Mouse (Mus musculus): Measurements from ENCODE around the gene Mtr. TPM values are rescaled to one million over a fixed set of nuclear protein-coding genes. Genes with fewer than 3 reads are reported as not detected.

The Mtr gene
- polyA plus RNA-seq (2015; fragmentation: Nextera tagmentation; extraction: Ambion mirVana): 7.8 and 8.8 TPM in 2 replicates

- peak; percentile 100 for ATAC-seq
- Histone ChIP-seq H3K4me1 (replicated peaks) (0 out of 2 replicates have a peak, but pooled peaks cover 10% of the 10 kb centered on the region), H3K4me3 (replicated peaks) (peak within 1 kb of the TSS; percentile 82), H3K4me2 (replicated peaks) (peak within 1 kb of the TSS; percentile 66), H3K27ac (peak within 1 kb of the TSS; percentile 91), H3K9ac (peak within 1 kb of the TSS; percentile 83), H3K36me3 (no peaks in the 10 kb centered on the region), H3K9me3 (no peaks in the 10 kb centered on the region), H3K27me3 (replicated peaks) (no peaks in the 10 kb centered on the region)
- WGBS: under 1% methylated on average over 69 of the region's 69 CpGs
Measured at GRCm38 (mm10) chr13:12257391-12258380, at the start of gene Mtr. Gene Mtr, minus strand, starts transcription at chr13:12258113.

- no peak overlapping the region for H3K27ac ChIP-seq
- H3K4me1 ChIP-seq (replicated peaks): no peaks in the 10 kb centered on the region; the same call in 1 of the 2 replicates
- no peak overlapping the region for H3K4me3 ChIP-seq (replicated peaks)
- H3K9me3 ChIP-seq: no peaks in the 10 kb centered on the region
- H3K36me3 ChIP-seq: no peaks in the 10 kb centered on the region
- no peak for ATAC-seq
- H3K4me2 ChIP-seq (replicated peaks): no peak overlapping the region
- no peak overlapping the region for H3K9ac ChIP-seq
- WGBS: 69% methylated on average over 4 of the region's 4 CpGs
- no peaks in the 10 kb centered on the region for H3K27me3 ChIP-seq (replicated peaks)
Measured at GRCm38 (mm10) chr13:12307286-12307685, 49.4 kb upstream of the Mtr start.

- no peak for ATAC-seq
- 85% methylated on average over 8 of the region's 8 CpGs for WGBS
Measured at GRCm38 (mm10) chr13:12305540-12305939, 47.6 kb upstream of the Mtr start.

GRCm38 (mm10) chr13:12304991-12305390 lies 47.1 kb upstream of the Mtr start:
- Histone ChIP-seq H3K4me2 (replicated peaks) (no peak overlapping the region), H3K4me3 (replicated peaks) (no peak overlapping the region), H3K36me3 (no peaks in the 10 kb centered on the region), H3K27ac (no peak overlapping the region), H3K4me1 (replicated peaks) (no peaks in the 10 kb centered on the region; the same call in 1 of the 2 replicates), H3K27me3 (replicated peaks) (no peaks in the 10 kb centered on the region), H3K9ac (no peak overlapping the region), H3K9me3 (no peaks in the 10 kb centered on the region)
- no peak for ATAC-seq
- 91% methylated on average over 5 of the region's 5 CpGs for WGBS

More at GRCm38 (mm10) chr13:12305540-12305939, 47.6 kb upstream of the Mtr start:
- Histone ChIP-seq H3K4me1 (replicated peaks) (no peaks in the 10 kb centered on the region; the same call in 1 of the 2 replicates), H3K9me3 (no peaks in the 10 kb centered on the region), H3K9ac (no peak overlapping the region), H3K27ac (no peak overlapping the region), H3K36me3 (no peaks in the 10 kb centered on the region), H3K4me3 (replicated peaks) (no peak overlapping the region), H3K4me2 (replicated peaks) (no peak overlapping the region), H3K27me3 (replicated peaks) (no peaks in the 10 kb centered on the region)

- Histone ChIP-seq H3K4me3 (replicated peaks) (no peak overlapping the region), H3K36me3 (no peaks in the 10 kb centered on the region), H3K27me3 (replicated peaks) (no peaks in the 10 kb centered on the region), H3K27ac (no peak overlapping the region), H3K9me3 (no peaks in the 10 kb centered on the region), H3K9ac (no peak overlapping the region), H3K4me2 (replicated peaks) (no peak overlapping the region), H3K4me1 (replicated peaks) (no peaks in the 10 kb centered on the region)
- 0 out of 2 replicates have a peak, but pooled peaks have one; percentile 31 for ATAC-seq
- 54% methylated on average over 6 of the region's 6 CpGs for WGBS
Measured at GRCm38 (mm10) chr13:12297777-12298176, 39.9 kb upstream of the Mtr start.

- no peaks in the 10 kb centered on the region for H3K27me3 ChIP-seq (replicated peaks)
- H3K4me3 ChIP-seq (replicated peaks): no peak overlapping the region
- no peak overlapping the region for H3K27ac ChIP-seq
- H3K36me3 ChIP-seq: no peaks in the 10 kb centered on the region
- no peak overlapping the region for H3K4me2 ChIP-seq (replicated peaks)
- H3K9ac ChIP-seq: no peak overlapping the region
- H3K4me1 ChIP-seq (replicated peaks): no peaks in the 10 kb centered on the region
- H3K9me3 ChIP-seq: no peaks in the 10 kb centered on the region
- 93% methylated on average over 3 of the region's 3 CpGs for WGBS
- no peak for ATAC-seq
Measured at GRCm38 (mm10) chr13:12296701-12297100, 38.8 kb upstream of the Mtr start.

- no peak overlapping the region for H3K4me3 ChIP-seq (replicated peaks)
- no peak overlapping the region for H3K27ac ChIP-seq
- no peaks in the 10 kb centered on the region for H3K9me3 ChIP-seq
- WGBS: 71% methylated on average over 7 of the region's 7 CpGs
- H3K4me2 ChIP-seq (replicated peaks): no peak overlapping the region
- ATAC-seq: no peak
- no peaks in the 10 kb centered on the region for H3K4me1 ChIP-seq (replicated peaks)
- no peaks in the 10 kb centered on the region for H3K36me3 ChIP-seq
- no peaks in the 10 kb centered on the region for H3K27me3 ChIP-seq (replicated peaks)
- no peak overlapping the region for H3K9ac ChIP-seq
Measured at GRCm38 (mm10) chr13:12293810-12294209, 35.9 kb upstream of the Mtr start.

- no peak overlapping the region for H3K4me2 ChIP-seq (replicated peaks)
- ATAC-seq: no peak
- H3K9ac ChIP-seq: no peak overlapping the region
- no peak overlapping the region for H3K27ac ChIP-seq
- H3K9me3 ChIP-seq: no peaks in the 10 kb centered on the region
- WGBS: 86% methylated on average over 7 of the region's 7 CpGs
- no peaks in the 10 kb centered on the region for H3K36me3 ChIP-seq
- H3K4me3 ChIP-seq (replicated peaks): no peak overlapping the region
- no peaks in the 10 kb centered on the region for H3K27me3 ChIP-seq (replicated peaks)
- no peaks in the 10 kb centered on the region for H3K4me1 ChIP-seq (replicated peaks)
Measured at GRCm38 (mm10) chr13:12290700-12291099, 32.8 kb upstream of the Mtr start.

- Histone ChIP-seq H3K9ac (no peak overlapping the region), H3K36me3 (no peaks in the 10 kb centered on the region), H3K27me3 (replicated peaks) (no peaks in the 10 kb centered on the region), H3K4me1 (replicated peaks) (no peaks in the 10 kb centered on the region), H3K4me3 (replicated peaks) (no peak overlapping the region), H3K9me3 (no peaks in the 10 kb centered on the region), H3K4me2 (replicated peaks) (no peak overlapping the region), H3K27ac (no peak overlapping the region)
- 95% methylated on average over 11 of the region's 11 CpGs for WGBS
- no peak for ATAC-seq
Measured at GRCm38 (mm10) chr13:12284528-12284927, 26.6 kb upstream of the Mtr start.

- H3K27ac ChIP-seq: no peak overlapping the region
- no peak for ATAC-seq
- no peaks in the 10 kb centered on the region for H3K27me3 ChIP-seq (replicated peaks)
- no peak overlapping the region for H3K4me3 ChIP-seq (replicated peaks)
- H3K4me1 ChIP-seq (replicated peaks): no peaks in the 10 kb centered on the region
- 89% methylated on average over 3 of the region's 3 CpGs for WGBS
- H3K4me2 ChIP-seq (replicated peaks): no peak overlapping the region
- no peaks in the 10 kb centered on the region for H3K9me3 ChIP-seq
- no peak overlapping the region for H3K9ac ChIP-seq
- no peaks in the 10 kb centered on the region for H3K36me3 ChIP-seq
Measured at GRCm38 (mm10) chr13:12283826-12284225, 25.9 kb upstream of the Mtr start.

GRCm38 (mm10) chr13:12274721-12275120 lies 16.8 kb upstream of the Mtr start:
- Histone ChIP-seq H3K9me3 (no peaks in the 10 kb centered on the region), H3K27ac (no peak overlapping the region), H3K4me1 (replicated peaks) (no peaks in the 10 kb centered on the region), H3K9ac (no peak overlapping the region), H3K27me3 (replicated peaks) (no peaks in the 10 kb centered on the region), H3K4me3 (replicated peaks) (no peak overlapping the region), H3K4me2 (replicated peaks) (no peak overlapping the region), H3K36me3 (no peaks in the 10 kb centered on the region)
- ATAC-seq: peak; percentile 70
- 80% methylated on average over 6 of the region's 6 CpGs for WGBS

GRCm38 (mm10) chr13:12274220-12274619 lies 16.3 kb upstream of the Mtr start:
- Histone ChIP-seq H3K4me2 (replicated peaks) (no peak overlapping the region), H3K27ac (no peak overlapping the region), H3K27me3 (replicated peaks) (no peaks in the 10 kb centered on the region), H3K9me3 (no peaks in the 10 kb centered on the region), H3K4me3 (replicated peaks) (no peak overlapping the region), H3K4me1 (replicated peaks) (no peaks in the 10 kb centered on the region), H3K36me3 (no peaks in the 10 kb centered on the region), H3K9ac (no peak overlapping the region)
- 79% methylated on average over 4 of the region's 4 CpGs for WGBS
- no peak for ATAC-seq

Data from intestine, embryonic 15.5 days (tissue).